Mouse (Mus musculus) forebrain, embryonic 15.5 days (tissue): ENCODE measurements around the gene Gpr63. TPM values are rescaled to one million over a fixed set of nuclear protein-coding genes. Genes with fewer than 3 reads are reported as not detected.
"Not testable (repeated sequence)": the region's sequence is repeated elsewhere in the genome, so short reads cannot be mapped to it uniquely, and the experiment has no call there.

Experiments
- ATAC-seq: fragments of 200-750 bp; cut with Nextera tagmentation; replicated peaks from 2 replicates; pipeline ENCODE4 v1.8.0; 2017; ENCODE audit warnings: mild to moderate bottlenecking, moderate TSS enrichment, moderate library complexity
- H3K27ac ChIP-seq: fragments of 300-500 bp; sonication (generic); replicated peaks from 2 replicates; pipeline ENCODE4 v1.5.1; 2015; ENCODE audit warnings: mild to moderate bottlenecking, inconsistent platforms
- H3K27me3 ChIP-seq: fragments of 300-500 bp; sonication (generic); 2 replicates; pipeline ENCODE4 v1.6.1; 2015; ENCODE audit warnings: inconsistent platforms
- H3K36me3 ChIP-seq: fragments of 300-500 bp; sonication (generic); 2 replicates; pipeline ENCODE4 v1.6.1; 2015; ENCODE audit warnings: mild to moderate bottlenecking, inconsistent platforms
- H3K4me1 ChIP-seq: fragments of 300-500 bp; sonication (generic); 2 replicates; pipeline ENCODE4 v1.6.1; 2015; ENCODE audit warnings: inconsistent platforms
- H3K4me2 ChIP-seq: fragments of 300-500 bp; sonication (generic); replicated peaks from 2 replicates; pipeline ENCODE4 v1.6.1; 2015; ENCODE audit warnings: mild to moderate bottlenecking, inconsistent platforms
- H3K4me3 ChIP-seq: fragments of 300-500 bp; sonication (generic); 2 replicates; pipeline ENCODE4 v1.5.1; 2015; ENCODE audit warnings: mild to moderate bottlenecking, inconsistent platforms
- H3K9ac ChIP-seq: fragments of 300-500 bp; sonication (generic); replicated peaks from 2 replicates; pipeline ENCODE4 v1.6.1; 2015; ENCODE audit warnings: mild to moderate bottlenecking, inconsistent platforms
- H3K9me3 ChIP-seq: fragments of 300-500 bp; sonication (generic); 2 replicates; pipeline ENCODE4 v1.6.1; 2016; ENCODE audit warnings: inconsistent platforms
- WGBS: fragments of 180-500 bp; shearing (Covaris S2); methylation state at CpG from one replicate; pipeline ENCODE4 v1.1.7; 2015; ENCODE audit warnings: mixed read lengths; 5-methylcytosine and 5-hydroxymethylcytosine counted together
- polyA plus RNA-seq: library from polyadenylated mRNA; unstranded; fragments of >200 nt; fragmentation: Nextera tagmentation; extraction: Ambion mirVana; gene quantifications from 2 replicates; pipeline ENCODE4 v1.2.1, GENCODE M21; 2015

The Gpr63 gene
- polyA plus RNA-seq, result 2.2 and 3.6 TPM in 2 replicates

DNA sequence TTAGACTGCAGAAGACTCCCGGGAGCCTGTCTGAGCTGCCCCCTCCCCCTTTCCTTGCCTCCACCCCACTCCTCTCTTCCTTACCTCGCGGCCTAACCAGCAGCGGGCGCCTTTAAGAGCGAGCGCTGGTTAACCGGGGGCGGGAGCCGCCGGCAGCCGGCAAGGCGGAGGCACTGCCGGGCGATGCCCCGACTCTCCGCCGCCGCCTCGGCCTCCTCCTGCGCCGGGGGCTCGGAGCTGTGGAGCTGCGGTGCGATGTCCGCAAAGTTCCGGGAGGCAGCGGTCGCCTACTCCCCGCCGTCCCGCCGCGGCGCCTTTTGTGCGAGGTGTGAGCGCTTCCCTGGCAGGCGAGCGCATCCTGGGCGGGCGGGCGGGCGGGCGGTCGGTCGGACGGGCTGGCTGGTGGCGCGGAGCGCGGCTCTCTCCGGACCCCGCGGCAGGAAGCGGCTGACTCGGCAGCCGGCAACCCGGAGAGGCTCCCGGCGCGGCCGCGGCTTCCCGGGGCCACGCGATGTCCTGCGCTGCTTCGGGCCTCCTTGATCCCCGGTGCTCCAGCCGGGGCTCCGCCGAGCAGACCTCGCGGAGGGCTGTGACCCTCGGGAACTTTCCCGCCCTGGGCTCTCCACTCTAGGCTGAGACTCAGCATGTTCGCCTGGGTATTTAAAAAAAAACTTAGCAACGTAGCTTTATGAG, at the start of gene Gpr63:
TSS of gene Gpr63 (plus strand) at position 109 of the 693 bp plus-strand sequence.
- H3K36me3 ChIP-seq, result no peaks in the 10 kb centered on the region
- ATAC-seq, result peak; percentile 98
- WGBS, result under 1% methylated on average over 68 of the region's 78 CpGs
- peak within 1 kb of the TSS; percentile 95 for H3K27ac ChIP-seq
- peak within 1 kb of the TSS; percentile 94 for H3K4me3 ChIP-seq
- H3K9me3 ChIP-seq, result no peaks in the 10 kb centered on the region
- peak within 1 kb of the TSS; percentile 63 for H3K4me2 ChIP-seq
- no peaks in the 10 kb centered on the region for H3K27me3 ChIP-seq
- H3K4me1 ChIP-seq, result peaks cover 17% of the 10 kb centered on the region
- H3K9ac ChIP-seq, result peak within 1 kb of the TSS; percentile 92

DNA sequence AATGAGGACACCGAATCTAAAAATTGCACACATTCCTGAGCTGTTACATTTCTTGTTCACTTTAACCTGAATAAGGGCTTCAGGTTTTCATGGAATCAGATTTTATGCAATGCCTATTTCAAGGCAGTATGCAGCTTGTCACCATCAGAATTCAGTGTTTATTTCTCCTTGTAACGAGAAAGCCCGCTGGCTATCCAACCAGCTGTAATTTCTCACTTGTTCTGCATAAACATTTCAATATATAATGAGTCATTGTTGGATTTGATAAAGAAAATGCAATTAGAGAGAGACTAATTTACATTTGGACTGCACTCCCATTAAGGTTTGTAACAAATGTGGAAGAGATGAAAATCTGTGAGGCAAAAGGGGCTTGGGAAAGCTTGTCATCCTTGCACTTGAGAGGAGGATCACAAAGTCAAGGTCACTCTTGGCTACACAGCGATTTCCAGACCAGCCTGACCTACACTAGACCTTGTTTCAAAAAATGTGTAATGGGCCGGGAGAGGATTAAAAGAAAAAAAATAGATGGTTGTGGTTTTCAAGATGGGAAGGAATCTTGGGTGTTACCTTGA, 46.1 kb upstream of the Gpr63 start:
- Histone ChIP-seq H3K4me1 (peaks cover 11% of the 10 kb centered on the region; the same call in 1 of the 2 replicates), H3K27me3 (no peaks in the 10 kb centered on the region), H3K4me3 (no peak overlapping the region), H3K9me3 (no peaks in the 10 kb centered on the region), H3K36me3 (no peaks in the 10 kb centered on the region), H3K27ac (peak overlapping the region; percentile 23; the same call in 1 of the 2 replicates), H3K9ac (no peak overlapping the region), H3K4me2 (no peak overlapping the region)
- ATAC-seq, result peak; percentile 80
- 36% methylated on average over 5 of the region's 5 CpGs for WGBS

- no peaks in the 10 kb centered on the region for H3K27me3 ChIP-seq
- H3K4me3 ChIP-seq, result no peak overlapping the region
- no peaks in the 10 kb centered on the region for H3K9me3 ChIP-seq
- H3K9ac ChIP-seq, result no peak overlapping the region
- no peaks in the 10 kb centered on the region for H3K36me3 ChIP-seq
- H3K4me1 ChIP-seq, result peaks cover 23% of the 10 kb centered on the region
- no peak overlapping the region for H3K4me2 ChIP-seq
- 57% methylated on average over 2 of the region's 2 CpGs for WGBS
- peak overlapping the region; percentile 39; the same call in 1 of the 2 replicates for H3K27ac ChIP-seq
- ATAC-seq, result 0 out of 2 replicates have a peak, but pooled peaks have one; percentile 44
Observed at GRCm38 (mm10) chr4:24924726-24925125, 41.5 kb upstream of the Gpr63 start.

- no peak overlapping the region for H3K4me3 ChIP-seq
- no peak overlapping the region for H3K9ac ChIP-seq
- H3K27ac ChIP-seq, result 0 out of 2 replicates have a peak overlapping the region, but pooled peaks have one; percentile 23
- H3K27me3 ChIP-seq, result no peaks in the 10 kb centered on the region
- H3K36me3 ChIP-seq, result no peaks in the 10 kb centered on the region
- H3K4me1 ChIP-seq, result peaks cover 15% of the 10 kb centered on the region
- no peak overlapping the region for H3K4me2 ChIP-seq
- peak; percentile 44 for ATAC-seq
- WGBS, result 60% methylated on average over 5 of the region's 5 CpGs
- H3K9me3 ChIP-seq, result no peaks in the 10 kb centered on the region
Observed at GRCm38 (mm10) chr4:24928260-24928780, 37.9 kb upstream of the Gpr63 start.

DNA sequence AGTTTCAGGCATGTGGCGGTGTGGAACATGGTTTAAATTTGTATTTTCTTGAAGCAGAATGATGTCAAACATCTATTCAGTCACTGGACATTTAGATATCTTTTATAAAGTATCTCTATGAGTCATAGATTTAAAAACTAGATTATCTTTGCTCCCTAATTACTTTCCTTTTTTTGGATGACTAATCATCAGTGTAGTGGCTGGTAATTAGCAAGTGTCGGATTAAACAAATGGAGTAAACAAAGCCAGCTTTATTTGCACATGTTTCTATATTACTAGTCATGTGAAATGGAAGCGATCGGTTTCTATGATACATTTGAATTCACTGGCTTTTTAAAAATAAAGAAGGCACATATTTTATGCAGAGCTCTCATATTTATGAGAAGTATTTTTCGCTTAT, 37.3 kb upstream of the Gpr63 start:
- Histone ChIP-seq H3K4me1 (peaks cover 15% of the 10 kb centered on the region), H3K36me3 (no peaks in the 10 kb centered on the region), H3K9ac (no peak overlapping the region), H3K27ac (0 out of 2 replicates have a peak overlapping the region, but pooled peaks have one; percentile 23), H3K9me3 (no peaks in the 10 kb centered on the region), H3K4me3 (no peak overlapping the region), H3K4me2 (no peak overlapping the region), H3K27me3 (no peaks in the 10 kb centered on the region)
- WGBS, result 48% methylated on average over 5 of the region's 5 CpGs
- no peak for ATAC-seq

DNA sequence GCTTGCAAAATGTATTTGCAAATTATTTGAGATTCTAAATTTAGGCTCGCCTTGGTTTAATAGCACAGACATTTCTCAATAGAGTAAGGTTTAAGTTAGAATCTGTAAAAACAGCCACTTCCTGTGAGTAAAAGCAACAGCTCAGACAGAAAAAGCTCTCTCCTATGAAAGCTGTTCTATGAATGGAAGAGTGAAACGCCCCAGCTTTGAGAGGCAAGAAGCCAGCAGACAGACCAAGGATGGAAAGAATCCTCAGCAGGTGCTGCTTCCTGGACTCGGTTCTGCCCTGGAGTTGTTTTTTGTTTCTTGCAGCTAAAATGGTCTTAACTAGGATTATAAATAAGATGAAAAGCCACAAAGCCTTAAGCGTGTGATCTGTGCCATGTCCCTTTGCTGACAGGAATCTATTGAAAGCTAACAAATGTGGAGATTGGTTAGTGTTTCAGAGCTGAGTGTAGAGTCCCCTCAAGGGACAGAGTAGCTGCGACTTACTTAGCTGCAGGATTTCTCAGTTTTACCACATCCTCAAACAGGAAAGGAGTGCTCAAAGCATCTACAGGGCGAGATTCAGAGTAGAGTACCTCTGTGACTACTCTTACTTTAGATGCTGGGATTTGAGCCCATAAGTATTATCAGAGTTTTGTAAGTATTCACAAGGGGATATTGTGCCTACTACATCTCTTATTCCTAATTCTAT, 23.3 kb upstream of the Gpr63 start:
- 37% methylated on average over 6 of the region's 6 CpGs for WGBS
- Histone ChIP-seq H3K27me3 (no peaks in the 10 kb centered on the region), H3K9ac (0 out of 2 replicates have a peak overlapping the region, but pooled peaks have one; percentile 5), H3K36me3 (no peaks in the 10 kb centered on the region), H3K4me2 (no peak overlapping the region), H3K4me3 (no peak overlapping the region), H3K9me3 (no peaks in the 10 kb centered on the region), H3K27ac (no peak overlapping the region; the same call in 1 of the 2 replicates), H3K4me1 (no peaks in the 10 kb centered on the region; the same call in 1 of the 2 replicates)
- no peak for ATAC-seq

- ATAC-seq, result no peak
- 6% methylated on average over 8 of the region's 8 CpGs for WGBS
- peak overlapping the region; percentile 92 for H3K9ac ChIP-seq
- H3K9me3 ChIP-seq, result no peaks in the 10 kb centered on the region
- peak overlapping the region; percentile 63 for H3K4me2 ChIP-seq
- peaks cover 17% of the 10 kb centered on the region for H3K4me1 ChIP-seq
- H3K27me3 ChIP-seq, result no peaks in the 10 kb centered on the region
- no peaks in the 10 kb centered on the region for H3K36me3 ChIP-seq
- peak overlapping the region; percentile 94 for H3K4me3 ChIP-seq
- H3K27ac ChIP-seq, result peak overlapping the region; percentile 95
Observed at GRCm38 (mm10) chr4:24965918-24966298, 299 bp upstream of the Gpr63 start.

DNA sequence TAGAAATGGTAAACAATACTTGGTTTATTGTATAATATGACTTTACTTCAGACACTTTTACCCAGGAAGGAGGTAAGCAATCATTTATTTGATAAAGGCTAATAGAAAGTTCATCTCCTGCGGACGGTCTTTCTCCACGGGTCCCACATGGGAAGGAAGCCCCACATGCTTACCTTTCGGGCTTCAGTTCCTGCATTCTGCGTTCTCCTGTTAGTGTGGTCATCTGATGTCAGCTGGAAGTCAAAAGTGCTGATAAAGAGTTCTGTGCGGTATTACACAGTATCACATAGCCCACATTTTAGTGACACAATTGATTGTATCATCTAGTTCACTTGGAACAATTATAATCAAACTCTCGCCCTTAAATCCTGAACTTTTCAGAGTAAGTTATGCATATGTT, 1.0 kb downstream of the Gpr63 start:
- Histone ChIP-seq H3K9ac (peak overlapping the region; percentile 92), H3K4me1 (peaks cover 17% of the 10 kb centered on the region), H3K27ac (no peak overlapping the region), H3K36me3 (no peaks in the 10 kb centered on the region), H3K4me2 (peak overlapping the region; percentile 63), H3K27me3 (no peaks in the 10 kb centered on the region), H3K9me3 (no peaks in the 10 kb centered on the region), H3K4me3 (peak overlapping the region; percentile 94)
- WGBS, result 15% methylated on average over 7 of the region's 7 CpGs
- ATAC-seq, result no peak

- H3K27ac ChIP-seq, result no peak overlapping the region
- H3K4me2 ChIP-seq, result no peak overlapping the region
- no peaks in the 10 kb centered on the region for H3K4me1 ChIP-seq
- H3K9ac ChIP-seq, result no peak overlapping the region
- 26% methylated on average over 4 of the region's 4 CpGs for WGBS
- H3K9me3 ChIP-seq, result no peaks in the 10 kb centered on the region
- no peaks in the 10 kb centered on the region for H3K27me3 ChIP-seq
- no peak for ATAC-seq
- H3K4me3 ChIP-seq, result no peak overlapping the region
- no peaks in the 10 kb centered on the region for H3K36me3 ChIP-seq
Observed at GRCm38 (mm10) chr4:24978589-24978988, 12.4 kb downstream of the Gpr63 start.

DNA sequence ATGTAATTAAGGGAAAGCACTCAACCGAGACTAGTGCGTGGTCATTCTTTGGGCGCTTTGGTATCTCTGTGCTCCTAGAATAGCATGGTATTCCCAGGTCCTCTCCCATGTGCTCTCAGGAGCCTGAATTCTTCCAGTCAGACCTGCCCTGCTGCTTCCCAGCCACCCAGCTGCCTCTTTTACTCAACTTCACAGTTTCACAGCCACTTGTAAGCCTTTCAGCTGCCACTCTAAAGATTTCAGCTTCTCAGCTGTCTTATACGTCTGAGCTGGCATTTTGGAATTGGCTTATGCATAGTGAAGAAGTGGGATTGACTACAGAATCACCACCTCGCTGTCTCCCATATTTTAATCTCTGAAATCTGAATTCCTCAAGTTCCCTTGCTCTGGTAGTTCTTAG, 19.4 kb downstream of the Gpr63 start:
- no peaks in the 10 kb centered on the region for H3K27me3 ChIP-seq
- WGBS, result 90% methylated on average over 5 of the region's 5 CpGs
- H3K4me1 ChIP-seq, result no peaks in the 10 kb centered on the region
- no peak for ATAC-seq
- H3K4me3 ChIP-seq, result no peak overlapping the region
- no peak overlapping the region for H3K4me2 ChIP-seq
- no peaks in the 10 kb centered on the region for H3K9me3 ChIP-seq
- no peak overlapping the region for H3K27ac ChIP-seq
- H3K36me3 ChIP-seq, result no peaks in the 10 kb centered on the region
- H3K9ac ChIP-seq, result no peak overlapping the region

DNA sequence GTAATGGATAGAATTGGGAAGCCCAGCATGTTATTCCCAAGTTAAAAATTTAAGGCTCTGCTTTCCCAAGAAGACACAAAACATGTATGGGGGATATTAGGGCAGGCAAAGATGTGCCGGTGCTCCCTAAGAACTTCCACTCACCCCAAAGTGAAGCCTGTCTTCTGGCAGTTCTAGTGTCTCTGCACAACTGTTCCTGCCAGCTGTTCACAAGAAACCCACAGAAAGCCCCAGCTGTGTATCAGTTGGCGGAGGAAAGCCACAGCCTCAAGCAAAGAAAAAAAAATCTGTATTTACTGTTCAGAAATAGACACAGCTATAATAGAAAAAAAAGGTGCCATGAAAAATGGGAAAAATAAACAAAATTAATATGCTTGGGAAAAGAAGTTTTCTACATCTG, 25.3 kb downstream of the Gpr63 start:
- H3K27me3 ChIP-seq, result no peaks in the 10 kb centered on the region
- ATAC-seq, result no peak
- H3K4me2 ChIP-seq, result no peak overlapping the region
- WGBS, result 78% methylated on average over 2 of the region's 2 CpGs
- H3K4me1 ChIP-seq, result no peaks in the 10 kb centered on the region
- H3K9me3 ChIP-seq, result no peaks in the 10 kb centered on the region
- no peaks in the 10 kb centered on the region for H3K36me3 ChIP-seq
- H3K27ac ChIP-seq, result no peak overlapping the region
- no peak overlapping the region for H3K9ac ChIP-seq
- no peak overlapping the region for H3K4me3 ChIP-seq

DNA sequence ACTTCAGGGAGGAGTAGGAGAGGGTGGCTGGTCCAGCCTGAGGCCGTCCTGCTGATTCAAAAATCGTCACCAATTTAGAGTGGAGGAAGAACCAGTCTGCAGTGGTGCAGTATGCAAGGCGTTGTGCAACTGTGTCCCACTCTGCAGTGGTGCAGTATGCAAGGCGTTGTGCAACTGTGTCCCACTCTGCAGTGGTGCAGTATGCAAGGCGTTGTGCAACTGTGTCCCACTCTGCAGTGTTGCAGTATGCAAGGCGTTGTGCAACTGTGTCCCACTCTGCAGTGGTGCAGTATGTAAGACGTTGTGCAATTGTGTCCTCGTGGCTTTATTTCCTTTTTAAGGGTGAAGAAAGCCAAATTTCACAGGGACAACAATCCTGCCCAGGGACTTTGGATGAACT, 43.1 kb downstream of the Gpr63 start:
- H3K4me2 ChIP-seq, H3K9me3 ChIP-seq, H3K27me3 ChIP-seq, H3K4me1 ChIP-seq, H3K27ac ChIP-seq, H3K4me3 ChIP-seq, H3K9ac ChIP-seq, ATAC-seq: not testable (repeated sequence)
- H3K36me3 ChIP-seq, result peaks cover 15% of the 10 kb centered on the region
- WGBS, result 91% methylated on average over 8 of the region's 8 CpGs
